Mouse (Mus musculus): Measurements from ENCODE around the gene Rab7b. TPM values are rescaled to one million over a fixed set of nuclear protein-coding genes. Genes with fewer than 3 reads are reported as not detected.

Rab7b gene
- polyA plus RNA-seq, 1 experiment from 2014 or later, result 0.53 TPM

- ATAC-seq (replicated peaks; ENCODE audit: low FRiP score), result no peak
- H3K4me1 ChIP-seq (replicated peaks; ENCODE audit: control insufficient read depth, insufficient read depth, low read length), result no peaks in the 10 kb centered on the region
- H3K27ac ChIP-seq (ENCODE audit: low read depth, low read length), result no peak overlapping the region
- H3K9ac ChIP-seq (ENCODE audit: low read depth, low read length), result no peak overlapping the region
- H3K4me3 ChIP-seq (ENCODE audit: low read depth, low read length), result no peak overlapping the region
- no peak overlapping the region for H3K4me2 ChIP-seq
- no peaks in the 10 kb centered on the region for H3K36me3 ChIP-seq (ENCODE audit: control insufficient read depth, insufficient read depth, low read length)
- no peak for DNase-seq (ENCODE audit: low spot score)
- no peaks in the 10 kb centered on the region for H3K27me3 ChIP-seq (replicated peaks; ENCODE audit: control insufficient read depth, insufficient read depth, low read length)
- no peaks in the 10 kb centered on the region for H3K9me3 ChIP-seq (ENCODE audit: control insufficient read depth, low read length)
- 73% methylated on average over 3 of the region's 3 CpGs for WGBS
These were observed 521 bp downstream of the Rab7b start for GRCm38 (mm10) chr1:131689016-131689415.

- H3K9ac ChIP-seq (ENCODE audit: low read depth, low read length), result no peak overlapping the region
- no peak for ATAC-seq (replicated peaks; ENCODE audit: low FRiP score)
- WGBS, result 67% methylated on average over 5 of the region's 5 CpGs
These were observed 1.4 kb downstream of the Rab7b start for GRCm38 (mm10) chr1:131689899-131690298.

GRCm38 (mm10) chr1:131690435-131690834 lies 1.9 kb downstream of the Rab7b start:
- 39% methylated on average over 3 of the region's 3 CpGs for WGBS
- no peak overlapping the region for H3K27ac ChIP-seq (ENCODE audit: low read depth, low read length)

More at GRCm38 (mm10) chr1:131689899-131690298, 1.4 kb downstream of the Rab7b start:
- Histone ChIP-seq H3K9me3 (ENCODE audit: control insufficient read depth, low read length) (no peaks in the 10 kb centered on the region), H3K27me3 (replicated peaks; ENCODE audit: control insufficient read depth, insufficient read depth, low read length) (no peaks in the 10 kb centered on the region), H3K36me3 (ENCODE audit: control insufficient read depth, insufficient read depth, low read length) (no peaks in the 10 kb centered on the region), H3K4me2 (no peak overlapping the region), H3K4me1 (replicated peaks; ENCODE audit: control insufficient read depth, insufficient read depth, low read length) (no peaks in the 10 kb centered on the region), H3K27ac (ENCODE audit: low read depth, low read length) (no peak overlapping the region; the same call in 1 of the 2 replicates), H3K4me3 (ENCODE audit: low read depth, low read length) (no peak overlapping the region)
- DNase-seq (ENCODE audit: low spot score), result no peak

DNA sequence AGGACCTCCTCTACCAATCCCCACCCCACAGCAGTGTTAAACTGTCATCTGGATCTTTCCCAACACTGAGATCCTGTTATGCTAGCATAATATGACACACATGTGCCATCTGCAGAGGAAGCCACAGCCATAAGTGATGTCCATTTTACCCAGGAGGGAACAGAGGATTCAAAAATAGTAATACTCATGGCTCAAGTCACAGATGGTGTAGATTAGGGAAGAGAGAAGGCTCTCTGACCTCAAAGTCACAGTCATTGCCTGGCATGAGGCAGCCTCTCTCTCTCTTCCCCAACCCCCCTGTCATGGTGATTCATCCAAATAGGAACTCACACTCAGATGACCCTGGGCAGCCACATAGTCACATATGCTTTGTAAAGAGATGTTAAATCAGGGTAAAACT lies 2.9 kb downstream of the Rab7b start:
- Histone ChIP-seq H3K27me3 (replicated peaks; ENCODE audit: control insufficient read depth, insufficient read depth, low read length) (no peaks in the 10 kb centered on the region), H3K9me3 (ENCODE audit: control insufficient read depth, low read length) (no peaks in the 10 kb centered on the region), H3K4me2 (no peak overlapping the region), H3K27ac (ENCODE audit: low read depth, low read length) (no peak overlapping the region), H3K36me3 (ENCODE audit: control insufficient read depth, insufficient read depth, low read length) (no peaks in the 10 kb centered on the region), H3K9ac (ENCODE audit: low read depth, low read length) (no peak overlapping the region), H3K4me1 (replicated peaks; ENCODE audit: control insufficient read depth, insufficient read depth, low read length) (no peaks in the 10 kb centered on the region), H3K4me3 (ENCODE audit: low read depth, low read length) (no peak overlapping the region)
- no peak for DNase-seq (ENCODE audit: low spot score)
- no peak for ATAC-seq (replicated peaks; ENCODE audit: low FRiP score)

More at GRCm38 (mm10) chr1:131690435-131690834, 1.9 kb downstream of the Rab7b start:
- H3K36me3 ChIP-seq (ENCODE audit: control insufficient read depth, insufficient read depth, low read length), result no peaks in the 10 kb centered on the region
- H3K9me3 ChIP-seq (ENCODE audit: control insufficient read depth, low read length), result no peaks in the 10 kb centered on the region
- DNase-seq (ENCODE audit: low spot score), result no peak
- ATAC-seq (replicated peaks; ENCODE audit: low FRiP score), result no peak
- no peak overlapping the region for H3K4me2 ChIP-seq
- H3K4me3 ChIP-seq (ENCODE audit: low read depth, low read length), result no peak overlapping the region
- no peak overlapping the region for H3K9ac ChIP-seq (ENCODE audit: low read depth, low read length)
- H3K27me3 ChIP-seq (replicated peaks; ENCODE audit: control insufficient read depth, insufficient read depth, low read length), result no peaks in the 10 kb centered on the region
- no peaks in the 10 kb centered on the region for H3K4me1 ChIP-seq (replicated peaks; ENCODE audit: control insufficient read depth, insufficient read depth, low read length)

DNA sequence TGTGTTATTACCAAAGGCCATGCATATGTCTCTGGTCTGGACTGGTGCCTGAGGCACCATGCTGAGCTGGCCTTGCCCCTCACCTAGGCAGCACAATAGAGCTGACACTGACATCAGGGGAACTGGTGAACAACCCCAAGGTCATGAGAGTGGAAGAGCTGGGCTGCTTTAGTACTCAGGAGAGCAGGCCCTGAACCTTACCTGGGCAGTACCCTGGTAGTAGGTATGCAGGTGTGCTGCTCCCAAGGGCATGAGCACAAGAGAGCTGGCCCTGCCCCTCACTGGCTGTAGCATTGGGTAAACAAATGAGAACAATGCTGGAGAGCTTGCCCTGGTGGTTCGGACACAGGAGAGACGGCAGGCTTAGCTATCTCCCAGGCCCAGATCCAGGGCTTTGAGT lies 6.8 kb downstream of the Rab7b start:
- WGBS, result 60% methylated on average over 2 of the region's 2 CpGs
- DNase-seq (ENCODE audit: low spot score) (no peak), ATAC-seq (replicated peaks; ENCODE audit: low FRiP score) (no peak)
- no peaks in the 10 kb centered on the region for H3K27me3 ChIP-seq (replicated peaks; ENCODE audit: control insufficient read depth, insufficient read depth, low read length)
- no peaks in the 10 kb centered on the region for H3K4me1 ChIP-seq (replicated peaks; ENCODE audit: control insufficient read depth, insufficient read depth, low read length)
- no peak overlapping the region for H3K9ac ChIP-seq (ENCODE audit: low read depth, low read length)
- no peak overlapping the region for H3K27ac ChIP-seq (ENCODE audit: low read depth, low read length)
- no peaks in the 10 kb centered on the region for H3K36me3 ChIP-seq (ENCODE audit: control insufficient read depth, insufficient read depth, low read length)
- no peak overlapping the region for H3K4me2 ChIP-seq
- no peaks in the 10 kb centered on the region for H3K9me3 ChIP-seq (ENCODE audit: control insufficient read depth, low read length)
- H3K4me3 ChIP-seq (ENCODE audit: low read depth, low read length), result no peak overlapping the region

GRCm38 (mm10) chr1:131696325-131696724 lies 7.8 kb downstream of the Rab7b start:
- WGBS, result 68% methylated on average over 4 of the region's 4 CpGs

GRCm38 (mm10) chr1:131698770-131699169 lies 10.3 kb downstream of the Rab7b start:
- Histone ChIP-seq H3K27me3 (replicated peaks; ENCODE audit: control insufficient read depth, insufficient read depth, low read length) (no peaks in the 10 kb centered on the region), H3K4me1 (replicated peaks; ENCODE audit: control insufficient read depth, insufficient read depth, low read length) (no peaks in the 10 kb centered on the region), H3K4me2 (no peak overlapping the region), H3K9me3 (ENCODE audit: control insufficient read depth, low read length) (no peaks in the 10 kb centered on the region), H3K9ac (ENCODE audit: low read depth, low read length) (no peak overlapping the region), H3K27ac (ENCODE audit: low read depth, low read length) (no peak overlapping the region), H3K4me3 (ENCODE audit: low read depth, low read length) (no peak overlapping the region), H3K36me3 (ENCODE audit: control insufficient read depth, insufficient read depth, low read length) (no peaks in the 10 kb centered on the region)
- no peak for DNase-seq (ENCODE audit: low spot score)
- 87% methylated on average over 3 of the region's 3 CpGs for WGBS
- no peak for ATAC-seq (replicated peaks; ENCODE audit: low FRiP score)

More at GRCm38 (mm10) chr1:131696325-131696724, 7.8 kb downstream of the Rab7b start:
- Histone ChIP-seq H3K9ac (ENCODE audit: low read depth, low read length) (no peak overlapping the region), H3K4me2 (no peak overlapping the region), H3K27ac (ENCODE audit: low read depth, low read length) (no peak overlapping the region), H3K4me3 (ENCODE audit: low read depth, low read length) (no peak overlapping the region), H3K27me3 (replicated peaks; ENCODE audit: control insufficient read depth, insufficient read depth, low read length) (no peaks in the 10 kb centered on the region), H3K4me1 (replicated peaks; ENCODE audit: control insufficient read depth, insufficient read depth, low read length) (no peaks in the 10 kb centered on the region), H3K9me3 (ENCODE audit: control insufficient read depth, low read length) (no peaks in the 10 kb centered on the region), H3K36me3 (ENCODE audit: control insufficient read depth, insufficient read depth, low read length) (no peaks in the 10 kb centered on the region)
- ATAC-seq (replicated peaks; ENCODE audit: low FRiP score), result no peak
- DNase-seq (ENCODE audit: low spot score), result no peak

GRCm38 (mm10) chr1:131699642-131700041 lies 11.1 kb downstream of the Rab7b start:
- no peak for ATAC-seq (replicated peaks; ENCODE audit: low FRiP score)
- H3K4me1 ChIP-seq (replicated peaks; ENCODE audit: control insufficient read depth, insufficient read depth, low read length), result no peaks in the 10 kb centered on the region
- H3K36me3 ChIP-seq (ENCODE audit: control insufficient read depth, insufficient read depth, low read length), result no peaks in the 10 kb centered on the region
- H3K4me2 ChIP-seq, result no peak overlapping the region
- H3K9ac ChIP-seq (ENCODE audit: low read depth, low read length), result no peak overlapping the region
- 42% methylated on average over 4 of the region's 4 CpGs for WGBS
- H3K4me3 ChIP-seq (ENCODE audit: low read depth, low read length), result no peak overlapping the region
- H3K9me3 ChIP-seq (ENCODE audit: control insufficient read depth, low read length), result no peaks in the 10 kb centered on the region
- H3K27ac ChIP-seq (ENCODE audit: low read depth, low read length), result no peak overlapping the region
- no peaks in the 10 kb centered on the region for H3K27me3 ChIP-seq (replicated peaks; ENCODE audit: control insufficient read depth, insufficient read depth, low read length)
- no peak for DNase-seq (ENCODE audit: low spot score)

DNA sequence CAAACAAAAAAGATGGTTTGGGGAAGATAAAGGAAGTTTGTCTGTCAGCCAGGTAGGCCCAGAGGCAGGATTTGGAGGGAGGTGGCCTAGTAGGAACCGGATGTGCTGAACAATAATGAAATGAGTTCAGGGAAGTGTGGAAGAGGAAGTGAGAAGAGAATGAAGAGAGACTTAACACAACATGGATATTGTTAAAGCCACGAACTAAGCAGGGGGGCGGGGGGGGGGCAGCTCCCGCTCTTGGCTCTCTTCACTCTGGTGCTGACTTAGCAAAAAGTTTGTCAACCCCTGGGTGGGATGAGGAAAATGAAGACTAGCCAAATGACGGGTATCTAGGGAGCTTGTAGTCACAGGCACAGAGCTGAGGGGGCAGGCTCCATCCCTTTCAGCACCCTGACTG lies 12.0 kb downstream of the Rab7b start:
- H3K36me3 ChIP-seq (ENCODE audit: control insufficient read depth, insufficient read depth, low read length), result no peaks in the 10 kb centered on the region
- no peaks in the 10 kb centered on the region for H3K4me1 ChIP-seq (replicated peaks; ENCODE audit: control insufficient read depth, insufficient read depth, low read length)
- ATAC-seq (replicated peaks; ENCODE audit: low FRiP score) (no peak), DNase-seq (ENCODE audit: low spot score) (no peak)
- H3K4me3 ChIP-seq (ENCODE audit: low read depth, low read length), result no peak overlapping the region
- no peak overlapping the region for H3K27ac ChIP-seq (ENCODE audit: low read depth, low read length)
- 60% methylated on average over 5 of the region's 5 CpGs for WGBS
- no peaks in the 10 kb centered on the region for H3K9me3 ChIP-seq (ENCODE audit: control insufficient read depth, low read length)
- no peak overlapping the region for H3K9ac ChIP-seq (ENCODE audit: low read depth, low read length)
- no peaks in the 10 kb centered on the region for H3K27me3 ChIP-seq (replicated peaks; ENCODE audit: control insufficient read depth, insufficient read depth, low read length)
- H3K4me2 ChIP-seq, result no peak overlapping the region
